Mouse (Mus musculus) ES-Bruce4 (cell line): ENCODE data around the gene Efna4. TPM values are rescaled to one million over a fixed set of nuclear protein-coding genes. Genes with fewer than 3 reads are reported as not detected.

Experiments used
- H3K27ac ChIP-seq: 2 replicates; pipeline ENCODE4 v1.5.1; 2012; ENCODE audit warnings: low read length, inconsistent platforms; ENCODE audit not compliant: insufficient read depth
- H3K27me3 ChIP-seq: 2 replicates; pipeline ENCODE4 v1.6.1; 2012; ENCODE audit warnings: mild to moderate bottlenecking, low read length, inconsistent platforms; ENCODE audit not compliant: control insufficient read depth, poor library complexity, insufficient read depth, severe bottlenecking
- H3K36me3 ChIP-seq: 2 replicates; pipeline ENCODE4 v1.6.1; 2012; ENCODE audit warnings: inconsistent platforms, mild to moderate bottlenecking, low read length, moderate library complexity; ENCODE audit not compliant: control insufficient read depth, poor library complexity, insufficient read depth, severe bottlenecking
- H3K4me1 ChIP-seq: one replicate; pipeline ENCODE4 v1.8.1; 2011; ENCODE audit warnings: low read length; ENCODE audit not compliant: control insufficient read depth, insufficient read depth
- H3K4me3 ChIP-seq: 2 replicates; pipeline ENCODE4 v1.5.1; 2011; ENCODE audit warnings: low read depth, mild to moderate bottlenecking, low read length
- H3K9ac ChIP-seq: 2 replicates; pipeline ENCODE4 v1.6.1; 2012; ENCODE audit warnings: low read depth, mild to moderate bottlenecking, inconsistent platforms; ENCODE audit not compliant: poor library complexity, severe bottlenecking
- H3K9me3 ChIP-seq: replicated peaks from 2 replicates; pipeline ENCODE4 v1.6.1; 2012; ENCODE audit warnings: mild to moderate bottlenecking, low read length, inconsistent platforms; ENCODE audit not compliant: control insufficient read depth, poor library complexity, insufficient read depth, severe bottlenecking
- CTCF ChIP-seq: IDR thresholded peaks from one replicate; pipeline ENCODE4 v1.8.1; 2011; ENCODE audit warnings: low read depth, low read length
- EP300 ChIP-seq: IDR thresholded peaks from 2 replicates; pipeline ENCODE4 v1.6.1; 2011; ENCODE audit warnings: low read depth, low read length; ENCODE audit not compliant: insufficient read depth
- POLR2A ChIP-seq: IDR thresholded peaks from one replicate; pipeline ENCODE4 v1.8.1; 2011; ENCODE audit warnings: low read length; ENCODE audit not compliant: insufficient read depth
- polyA plus RNA-seq: library from polyadenylated mRNA; stranded (reverse); fragments of >200 nt; gene quantifications from 2 replicates; pipeline ENCODE4 v1.2.4, GENCODE M21; 2011; ENCODE audit warnings: low read depth; ENCODE audit not compliant: missing spikeins, insufficient read depth, insufficient read length

Gene Efna4
- polyA plus RNA-seq, 1 experiment: 14.6 TPM

DNA sequence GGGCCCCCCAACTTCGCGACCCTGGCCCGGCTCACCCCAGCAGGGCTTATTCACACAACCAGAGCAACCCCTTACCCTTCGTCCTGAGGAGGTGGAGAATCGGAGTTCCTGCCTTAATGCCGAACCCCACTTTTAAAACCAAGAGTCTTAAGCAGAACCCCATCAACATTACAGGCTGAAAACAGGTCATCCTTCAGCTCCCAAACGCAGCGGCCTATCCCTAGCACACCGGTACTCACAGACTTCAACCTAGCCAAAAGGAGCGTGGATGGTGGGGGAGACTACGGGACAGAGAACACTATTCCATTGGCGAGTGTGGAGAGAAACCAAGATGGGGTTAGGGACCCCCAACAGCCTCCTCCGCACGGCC lies 15.7 kb downstream of the Efna4 start:
- Histone ChIP-seq H3K4me3 (peak overlapping the region; percentile 62), H3K9me3 (no peaks in the 10 kb centered on the region), H3K4me1 (peaks cover 2% of the 10 kb centered on the region), H3K9ac (peak overlapping the region; percentile 30), H3K27ac (no peak overlapping the region), H3K27me3 (peaks cover 17% of the 10 kb centered on the region), H3K36me3 (no peaks in the 10 kb centered on the region)
- no peak for TF ChIP-seq CTCF
- TF ChIP-seq EP300: no peak
- TF ChIP-seq POLR2A: no peak

DNA sequence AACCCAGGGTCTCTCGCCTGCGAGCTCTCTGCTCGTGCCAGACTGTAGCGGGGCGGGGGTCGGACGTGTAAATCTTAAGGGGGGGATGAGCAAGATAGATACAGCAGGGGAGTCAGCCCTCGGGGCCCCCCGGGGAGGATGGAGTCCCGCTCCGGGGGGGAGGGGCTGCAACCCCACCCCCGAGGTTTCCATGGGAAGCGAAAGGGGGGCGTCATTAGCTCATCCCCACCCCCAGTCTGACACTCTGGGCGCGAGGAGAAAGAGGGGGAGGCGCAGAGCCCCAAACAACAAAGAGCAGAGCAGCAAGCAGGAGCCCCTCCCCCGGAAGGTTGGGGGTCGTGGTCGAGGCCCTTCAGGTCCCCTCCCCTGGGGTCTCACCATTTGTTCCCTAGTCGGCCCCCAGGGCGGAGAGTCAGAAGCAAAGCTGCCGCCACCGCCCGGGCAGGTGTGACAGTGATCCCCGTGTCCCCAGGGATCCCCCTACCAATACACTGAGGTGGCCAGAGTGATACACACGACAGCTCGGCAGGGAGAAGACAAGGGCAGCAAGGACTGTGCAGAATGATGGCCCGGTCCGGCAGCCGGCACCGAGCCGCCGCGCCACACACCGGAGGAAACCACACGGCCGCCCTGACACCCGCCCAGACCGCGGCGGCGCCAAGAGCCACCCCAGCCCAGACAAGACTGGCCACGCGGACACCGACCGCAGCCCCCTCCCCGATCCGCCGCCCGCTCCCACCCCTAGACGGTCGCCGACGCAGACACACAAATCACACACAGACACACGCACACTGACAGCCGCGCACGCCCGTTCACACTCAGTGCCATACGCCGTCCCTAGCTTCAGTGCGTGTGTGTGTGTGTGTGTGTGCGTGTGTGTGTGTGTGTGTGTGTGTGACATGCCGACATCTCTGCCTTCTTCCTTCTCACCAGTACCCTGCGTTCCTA lies 16.4 kb downstream of the Efna4 start:
- Histone ChIP-seq H3K27ac (no peak overlapping the region), H3K9me3 (no peaks in the 10 kb centered on the region), H3K4me1 (no peaks in the 10 kb centered on the region), H3K36me3 (no peaks in the 10 kb centered on the region), H3K4me3 (peak overlapping the region; percentile 62), H3K9ac (peak overlapping the region; percentile 30), H3K27me3 (peaks cover 17% of the 10 kb centered on the region)
- no peak for TF ChIP-seq CTCF
- no peak for TF ChIP-seq EP300
- no peak for TF ChIP-seq POLR2A

DNA sequence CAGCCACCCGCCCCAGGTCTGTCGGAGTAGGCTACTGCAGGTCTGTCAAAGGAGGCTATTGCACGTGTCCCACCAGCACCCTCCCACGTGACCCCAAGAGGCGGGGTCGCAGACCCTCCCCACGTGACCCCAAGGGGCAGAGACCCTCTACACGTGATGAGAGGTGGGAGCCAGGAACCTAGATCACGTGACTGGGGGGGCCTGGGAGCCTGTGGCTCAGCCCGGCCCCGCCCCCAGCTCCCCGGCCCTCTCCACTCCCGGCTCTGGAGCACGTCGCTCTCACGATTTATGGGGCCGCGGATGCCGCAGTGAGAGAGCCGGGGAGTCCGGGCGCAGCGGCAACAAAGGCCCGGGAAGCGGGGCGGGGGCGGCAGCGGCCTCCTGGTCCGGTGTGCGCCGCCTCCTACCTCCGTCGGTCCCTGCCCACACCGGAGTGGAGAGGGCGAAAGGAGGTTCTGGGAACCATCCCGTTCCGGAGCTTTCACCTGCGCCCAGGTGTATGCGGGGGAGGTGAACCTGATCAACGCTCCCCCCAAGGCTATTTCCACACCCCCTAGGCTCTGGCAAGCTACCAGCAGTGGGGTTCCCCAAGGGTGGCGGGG lies 17.1 kb downstream of the Efna4 start:
- TF ChIP-seq POLR2A (no peak), CTCF (no peak), EP300 (no peak)
- Histone ChIP-seq H3K9ac (peak overlapping the region; percentile 30), H3K36me3 (no peaks in the 10 kb centered on the region), H3K4me3 (peak overlapping the region; percentile 62), H3K4me1 (no peaks in the 10 kb centered on the region), H3K27ac (no peak overlapping the region), H3K27me3 (peaks cover 17% of the 10 kb centered on the region), H3K9me3 (no peaks in the 10 kb centered on the region)

DNA sequence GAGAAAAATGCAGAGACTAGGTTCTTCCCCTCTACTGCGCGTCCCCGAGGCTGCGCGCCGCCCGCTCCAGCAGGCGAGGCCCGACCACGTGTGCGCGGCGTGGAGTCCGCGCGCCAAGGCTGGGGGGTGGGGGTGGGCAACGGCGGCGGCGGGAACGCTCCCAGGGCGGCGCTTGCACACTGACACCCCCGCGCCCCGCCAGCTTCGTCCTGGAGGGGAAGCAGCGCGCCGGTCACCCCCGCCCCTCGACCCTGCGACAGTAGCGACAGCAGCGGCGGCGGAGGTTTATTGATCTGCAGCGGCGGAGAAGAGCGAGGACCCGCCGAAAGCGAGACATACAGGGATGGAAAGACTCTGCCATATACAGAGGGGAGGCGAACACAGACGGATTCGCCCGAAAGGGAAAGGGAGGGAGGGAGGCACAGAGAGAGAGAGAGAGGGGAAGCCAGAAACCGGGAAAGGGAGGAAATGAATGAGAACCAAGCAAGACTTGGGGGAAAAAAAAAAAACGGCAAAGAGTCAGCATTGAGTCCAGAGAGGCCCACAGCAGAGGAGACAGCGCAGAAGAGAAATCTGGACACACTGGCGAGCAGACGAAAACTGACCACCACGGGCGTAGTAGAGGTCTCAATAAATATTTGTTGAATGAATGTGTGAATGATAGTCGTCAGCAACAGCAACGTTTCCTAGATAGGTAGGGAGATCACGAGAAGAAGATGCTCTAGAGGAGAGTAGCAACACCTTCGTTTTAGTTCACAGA lies 18.1 kb downstream of the Efna4 start:
- Histone ChIP-seq H3K4me1 (no peaks in the 10 kb centered on the region), H3K9ac (no peak overlapping the region), H3K9me3 (no peaks in the 10 kb centered on the region), H3K4me3 (no peak overlapping the region), H3K36me3 (no peaks in the 10 kb centered on the region), H3K27me3 (peaks cover 17% of the 10 kb centered on the region), H3K27ac (no peak overlapping the region)
- TF ChIP-seq EP300: no peak
- no peak for TF ChIP-seq CTCF
- no peak for TF ChIP-seq POLR2A

DNA sequence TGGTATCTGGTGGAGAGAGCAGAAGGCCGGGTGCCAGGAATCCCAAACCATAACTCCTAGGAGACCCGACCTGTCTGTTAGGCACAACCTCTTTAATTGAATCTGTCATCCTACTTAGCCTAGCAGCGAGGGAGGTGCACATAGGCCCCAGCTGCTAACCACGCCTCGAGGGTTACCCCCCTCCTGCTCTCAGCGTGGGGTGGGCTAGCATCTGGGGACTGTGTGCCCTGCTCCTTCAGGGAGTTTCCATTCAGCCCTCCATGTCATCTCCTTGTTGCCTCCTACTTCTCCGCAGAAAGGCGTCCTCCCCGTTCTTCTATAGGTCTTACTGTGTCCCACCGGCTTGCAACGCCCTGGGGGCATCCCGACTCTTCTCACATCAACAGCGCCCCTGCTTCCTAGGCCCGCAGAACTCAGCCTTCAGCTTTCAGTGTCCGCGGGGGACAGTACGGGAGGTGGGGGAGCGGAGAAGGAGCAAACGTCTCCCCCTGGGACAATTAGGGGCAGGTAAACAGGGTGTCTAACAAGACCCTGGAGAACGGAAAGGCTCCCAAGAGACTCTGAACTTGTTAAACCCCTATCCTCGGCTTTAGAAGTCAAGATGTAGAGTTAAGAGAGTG lies 18.7 kb downstream of the Efna4 start:
- Histone ChIP-seq H3K9me3 (no peaks in the 10 kb centered on the region), H3K36me3 (no peaks in the 10 kb centered on the region), H3K4me1 (no peaks in the 10 kb centered on the region), H3K27me3 (peaks cover 17% of the 10 kb centered on the region), H3K27ac (no peak overlapping the region), H3K9ac (no peak overlapping the region), H3K4me3 (no peak overlapping the region)
- no peak for TF ChIP-seq POLR2A
- no peak for TF ChIP-seq CTCF
- TF ChIP-seq EP300: no peak
